Mouse (Mus musculus) megakaryocyte, embryonic 14.5 days (primary cell): ENCODE measurements around the gene Galnt14.

Source experiments
- FLI1 ChIP-seq: IDR thresholded peaks from 2 replicates; pipeline ENCODE4 v1.6.1; 2012; ENCODE audit warnings: low read length, inconsistent platforms, mixed read lengths
- GATA1 ChIP-seq: IDR thresholded peaks from 3 replicates; pipeline ENCODE4 v1.6.1; 2012; ENCODE audit warnings: mixed read lengths, low read length, inconsistent platforms, borderline replicate concordance

DNA sequence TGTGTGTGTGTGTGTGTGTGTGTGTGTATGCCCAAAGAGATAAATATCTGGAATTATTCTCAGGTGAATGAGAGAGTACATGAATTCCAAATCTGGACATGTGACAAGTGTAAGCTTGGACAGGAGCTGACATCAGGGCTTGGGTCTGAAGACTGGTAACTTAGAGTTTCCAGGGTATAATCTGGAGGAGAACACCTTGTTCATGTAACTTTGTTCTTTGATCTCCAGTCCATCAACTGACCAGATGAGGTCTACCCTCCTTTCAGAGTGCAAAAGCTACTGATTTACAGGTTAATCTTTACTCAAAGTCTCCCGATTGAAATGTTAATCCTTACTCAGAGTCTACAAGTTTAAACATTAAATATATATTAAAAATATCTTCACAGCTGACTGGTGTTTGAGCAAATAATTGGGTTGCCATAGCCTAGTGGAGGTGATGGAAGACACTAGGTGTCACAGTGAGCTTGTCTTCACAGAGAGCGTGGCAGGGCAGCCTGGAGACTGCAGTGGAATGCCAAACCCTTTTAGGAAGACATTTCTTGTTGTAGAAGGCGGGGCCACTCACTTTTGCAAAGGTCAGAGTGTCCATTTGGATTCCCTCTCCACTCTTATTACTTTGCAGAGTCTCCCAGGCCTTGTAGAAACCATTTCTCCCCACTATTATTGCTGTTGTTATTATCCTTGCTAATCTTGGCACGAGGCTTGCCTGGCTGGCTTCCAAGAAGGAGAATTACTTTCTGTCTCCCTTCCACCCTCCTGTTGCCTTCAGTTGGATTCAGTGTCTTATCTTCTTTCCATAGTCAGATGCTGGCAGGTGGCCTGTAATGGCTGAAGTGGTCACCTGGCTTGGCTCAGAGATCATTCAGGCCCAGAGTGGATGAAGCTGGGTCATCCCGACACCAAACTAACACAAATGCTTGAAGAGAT is 107.4 kb downstream of the Galnt14 start:
- TF ChIP-seq FLI1 (no peak), GATA1 (no peak)
